Mouse (Mus musculus): ENCODE data around the gene Slc48a1. TPM values are rescaled to one million over a fixed set of nuclear protein-coding genes. Genes with fewer than 3 reads are reported as not detected.

Gene Slc48a1
- polyA plus RNA-seq, 1 experiment from 2014 or later: 36.7 TPM

- peaks cover 25% of the 10 kb centered on the region for H3K36me3 ChIP-seq (ENCODE audit: control insufficient read depth, insufficient read depth, low read length)
Observed at GRCm38 (mm10) chr15:97794268-97794667, 15.9 kb downstream of the Slc48a1 start.

GRCm38 (mm10) chr15:97795559-97796235, 17.4 kb downstream of the Slc48a1 start:
- H3K27ac ChIP-seq (replicated peaks): no peak overlapping the region
- no peak for DNase-seq (ENCODE audit: low spot score)
- 93% methylated on average over 10 of the region's 10 CpGs for WGBS
- no peaks in the 10 kb centered on the region for H3K4me1 ChIP-seq (replicated peaks; ENCODE audit: control insufficient read depth, insufficient read depth)
- no peaks in the 10 kb centered on the region for H3K9me3 ChIP-seq (ENCODE audit: control insufficient read depth, low read length)
- H3K9ac ChIP-seq (ENCODE audit: low read length): no peak overlapping the region
- no peaks in the 10 kb centered on the region for H3K27me3 ChIP-seq (ENCODE audit: control insufficient read depth, insufficient read depth, low read length)
- no peak overlapping the region for H3K4me2 ChIP-seq (replicated peaks; ENCODE audit: low read depth)
- H3K4me3 ChIP-seq (ENCODE audit: low read depth, low read length): no peak overlapping the region
- no peak for TF ChIP-seq CTCF (IDR thresholded peaks at IDR 0.05; ENCODE audit: low read depth)
- no peak for TF ChIP-seq EP300 (optimal IDR thresholded peaks at IDR 0.05)
- ATAC-seq (ENCODE audit: low FRiP score, low TSS enrichment): no peak
- H3K36me3 ChIP-seq (ENCODE audit: control insufficient read depth, insufficient read depth, low read length): peaks cover 30% of the 10 kb centered on the region

More at GRCm38 (mm10) chr15:97794268-97794667, 15.9 kb downstream of the Slc48a1 start:
- 72% methylated on average over 5 of the region's 5 CpGs for WGBS
- no peak overlapping the region for H3K4me2 ChIP-seq (replicated peaks; ENCODE audit: low read depth)
- no peak overlapping the region for H3K27ac ChIP-seq (replicated peaks)
- ATAC-seq (ENCODE audit: low FRiP score, low TSS enrichment) (no peak), DNase-seq (ENCODE audit: low spot score) (no peak)
- no peak for TF ChIP-seq EP300 (optimal IDR thresholded peaks at IDR 0.05)
- TF ChIP-seq CTCF (IDR thresholded peaks at IDR 0.05; ENCODE audit: low read depth): peak; percentile 60
- H3K9me3 ChIP-seq (ENCODE audit: control insufficient read depth, low read length): no peaks in the 10 kb centered on the region
- no peaks in the 10 kb centered on the region for H3K27me3 ChIP-seq (ENCODE audit: control insufficient read depth, insufficient read depth, low read length)
- no peak overlapping the region for H3K9ac ChIP-seq (ENCODE audit: low read length)
- no peaks in the 10 kb centered on the region for H3K4me1 ChIP-seq (replicated peaks; ENCODE audit: control insufficient read depth, insufficient read depth)
- H3K4me3 ChIP-seq (ENCODE audit: low read depth, low read length): no peak overlapping the region

- Histone ChIP-seq H3K4me2 (replicated peaks; ENCODE audit: low read depth) (no peak overlapping the region), H3K4me3 (ENCODE audit: low read depth, low read length) (no peak overlapping the region), H3K27ac (replicated peaks) (no peak overlapping the region), H3K4me1 (replicated peaks; ENCODE audit: control insufficient read depth, insufficient read depth) (no peaks in the 10 kb centered on the region), H3K9ac (ENCODE audit: low read length) (no peak overlapping the region), H3K27me3 (ENCODE audit: control insufficient read depth, insufficient read depth, low read length) (no peaks in the 10 kb centered on the region), H3K9me3 (ENCODE audit: control insufficient read depth, low read length) (no peaks in the 10 kb centered on the region), H3K36me3 (ENCODE audit: control insufficient read depth, insufficient read depth, low read length) (peaks cover 26% of the 10 kb centered on the region)
- TF ChIP-seq CTCF (IDR thresholded peaks at IDR 0.05; ENCODE audit: low read depth): no peak
- no peak for TF ChIP-seq EP300 (optimal IDR thresholded peaks at IDR 0.05)
- 91% methylated on average over 17 of the region's 17 CpGs for WGBS
- DNase-seq (ENCODE audit: low spot score) (no peak), ATAC-seq (ENCODE audit: low FRiP score, low TSS enrichment) (no peak)
Observed at GRCm38 (mm10) chr15:97796674-97797310, 18.5 kb downstream of the Slc48a1 start.

GRCm38 (mm10) chr15:97798134-97798533, 19.8 kb downstream of the Slc48a1 start:
- H3K36me3 ChIP-seq (ENCODE audit: control insufficient read depth, insufficient read depth, low read length): peaks cover 23% of the 10 kb centered on the region
- no peak for ATAC-seq (ENCODE audit: low FRiP score, low TSS enrichment)

GRCm38 (mm10) chr15:97799446-97799845, 21.1 kb downstream of the Slc48a1 start:
- 89% methylated on average over 11 of the region's 11 CpGs for WGBS
- no peak for ATAC-seq (ENCODE audit: low FRiP score, low TSS enrichment)
- no peaks in the 10 kb centered on the region for H3K4me1 ChIP-seq (replicated peaks; ENCODE audit: control insufficient read depth, insufficient read depth)
- H3K4me3 ChIP-seq (ENCODE audit: low read depth, low read length): no peak overlapping the region
- no peak for DNase-seq (ENCODE audit: low spot score)
- no peaks in the 10 kb centered on the region for H3K27me3 ChIP-seq (ENCODE audit: control insufficient read depth, insufficient read depth, low read length)
- no peak overlapping the region for H3K27ac ChIP-seq (replicated peaks)
- H3K9me3 ChIP-seq (ENCODE audit: control insufficient read depth, low read length): no peaks in the 10 kb centered on the region
- H3K36me3 ChIP-seq (ENCODE audit: control insufficient read depth, insufficient read depth, low read length): peaks cover 23% of the 10 kb centered on the region
- TF ChIP-seq EP300 (optimal IDR thresholded peaks at IDR 0.05) (no peak), CTCF (IDR thresholded peaks at IDR 0.05; ENCODE audit: low read depth) (no peak)
- H3K9ac ChIP-seq (ENCODE audit: low read length): no peak overlapping the region
- no peak overlapping the region for H3K4me2 ChIP-seq (replicated peaks; ENCODE audit: low read depth)

More at GRCm38 (mm10) chr15:97798134-97798533, 19.8 kb downstream of the Slc48a1 start:
- no peak overlapping the region for H3K27ac ChIP-seq (replicated peaks)
- H3K9me3 ChIP-seq (ENCODE audit: control insufficient read depth, low read length): no peaks in the 10 kb centered on the region
- no peak overlapping the region for H3K4me2 ChIP-seq (replicated peaks; ENCODE audit: low read depth)
- WGBS: 82% methylated on average over 17 of the region's 17 CpGs
- no peak for DNase-seq (ENCODE audit: low spot score)
- H3K27me3 ChIP-seq (ENCODE audit: control insufficient read depth, insufficient read depth, low read length): no peaks in the 10 kb centered on the region
- no peak overlapping the region for H3K4me3 ChIP-seq (ENCODE audit: low read depth, low read length)
- no peak overlapping the region for H3K9ac ChIP-seq (ENCODE audit: low read length)
- no peak for TF ChIP-seq EP300 (optimal IDR thresholded peaks at IDR 0.05)
- no peak for TF ChIP-seq CTCF (IDR thresholded peaks at IDR 0.05; ENCODE audit: low read depth)
- no peaks in the 10 kb centered on the region for H3K4me1 ChIP-seq (replicated peaks; ENCODE audit: control insufficient read depth, insufficient read depth)

GRCm38 (mm10) chr15:97800853-97801252, 22.5 kb downstream of the Slc48a1 start:
- DNase-seq (ENCODE audit: low spot score) (no peak), ATAC-seq (ENCODE audit: low FRiP score, low TSS enrichment) (no peak)
- WGBS: 86% methylated on average over 12 of the region's 13 CpGs
- H3K4me1 ChIP-seq (replicated peaks; ENCODE audit: control insufficient read depth, insufficient read depth): no peaks in the 10 kb centered on the region
- no peak overlapping the region for H3K27ac ChIP-seq (replicated peaks)
- TF ChIP-seq CTCF (IDR thresholded peaks at IDR 0.05; ENCODE audit: low read depth) (no peak), EP300 (optimal IDR thresholded peaks at IDR 0.05) (no peak)
- no peak overlapping the region for H3K4me3 ChIP-seq (ENCODE audit: low read depth, low read length)
- peaks cover 17% of the 10 kb centered on the region for H3K36me3 ChIP-seq (ENCODE audit: control insufficient read depth, insufficient read depth, low read length)
- H3K9ac ChIP-seq (ENCODE audit: low read length): no peak overlapping the region
- H3K27me3 ChIP-seq (ENCODE audit: control insufficient read depth, insufficient read depth, low read length): no peaks in the 10 kb centered on the region
- H3K4me2 ChIP-seq (replicated peaks; ENCODE audit: low read depth): no peak overlapping the region
- H3K9me3 ChIP-seq (ENCODE audit: control insufficient read depth, low read length): no peaks in the 10 kb centered on the region
